Mouse (Mus musculus): Measurements from ENCODE around the gene Itih4.

GRCm38 (mm10) chr14:30904307-30904706, 18.0 kb downstream of the Itih4 start:
- no peak for TF ChIP-seq POLR2A (IDR thresholded peaks at IDR 0.05; ENCODE audit: control insufficient read depth, low read depth, low read length)
- no peak for TF ChIP-seq CTCF (IDR thresholded peaks at IDR 0.05; ENCODE audit: control insufficient read depth, insufficient read depth, insufficient replicate concordance, low read depth, low read length)
